Mouse (Mus musculus) stomach, embryonic 16.5 days (tissue): ENCODE data around the gene Pipox. TPM values are rescaled to one million over a fixed set of nuclear protein-coding genes. Genes with fewer than 3 reads are reported as not detected.

ENCODE experiments used
- ATAC-seq: fragments of 200-750 bp; cut with Nextera tagmentation; 2 replicates; pipeline ENCODE4 v1.8.0; 2017; ENCODE audit warnings: moderate number of reproducible peaks, moderate TSS enrichment; ENCODE audit not compliant: insufficient read depth, low FRiP score
- H3K27ac ChIP-seq: fragments of 300-500 bp; sonication (generic); 2 replicates; pipeline ENCODE4 v1.5.1; 2014; ENCODE audit warnings: low read length
- H3K27me3 ChIP-seq: fragments of 300-500 bp; sonication (generic); 2 replicates; pipeline ENCODE4 v1.6.1; 2014; ENCODE audit warnings: low read length, control low read depth, mixed read lengths; ENCODE audit not compliant: control insufficient read depth, insufficient read depth
- H3K36me3 ChIP-seq: fragments of 300-500 bp; sonication (generic); 2 replicates; pipeline ENCODE4 v1.6.1; 2014; ENCODE audit warnings: low read length; ENCODE audit not compliant: control insufficient read depth, insufficient read depth
- H3K4me1 ChIP-seq: fragments of 300-500 bp; sonication (generic); 2 replicates; pipeline ENCODE4 v1.6.1; 2014; ENCODE audit warnings: low read length, control low read depth, mixed read lengths; ENCODE audit not compliant: control insufficient read depth, insufficient read depth
- H3K4me2 ChIP-seq: fragments of 300-500 bp; sonication (generic); 2 replicates; pipeline ENCODE4 v1.6.1; 2014; ENCODE audit warnings: low read depth, low read length, mixed read lengths
- H3K4me3 ChIP-seq: fragments of 300-500 bp; sonication (generic); replicated peaks from 2 replicates; pipeline ENCODE4 v1.5.1; 2014; ENCODE audit warnings: mild to moderate bottlenecking, low read length
- H3K9ac ChIP-seq: fragments of 300-500 bp; sonication (generic); 2 replicates; pipeline ENCODE4 v1.6.1; 2014; ENCODE audit warnings: low read length
- H3K9me3 ChIP-seq: fragments of 300-500 bp; sonication (generic); replicated peaks from 2 replicates; pipeline ENCODE4 v1.6.1; 2016; ENCODE audit warnings: low read length, control low read depth; ENCODE audit not compliant: control insufficient read depth
- WGBS: fragments of 180-500 bp; shearing (Covaris S2); extraction: QIAGEN DNeasy Blood & Tissue Kit; methylation state at CpG from one replicate; pipeline ENCODE4 v1.1.7; 2014; 5-methylcytosine and 5-hydroxymethylcytosine counted together
- polyA plus RNA-seq: library from polyadenylated mRNA; unstranded; fragments of >200 nt; fragmentation: Nextera tagmentation; extraction: Ambion mirVana; gene quantifications from 2 replicates; pipeline ENCODE4 v1.2.1, GENCODE M21; 2015

Gene Pipox
- polyA plus RNA-seq, 1 experiment from 2014 or later: 20.8 TPM

GRCm38 (mm10) chr11:77900696-77901095, 6.8 kb upstream of the Pipox start:
- ATAC-seq: no peak
- H3K4me1 ChIP-seq: peaks cover 14% of the 10 kb centered on the region; the same call in 1 of the 2 replicates
- H3K4me2 ChIP-seq: no peak overlapping the region
- H3K27me3 ChIP-seq: 0 out of 2 replicates have a peak, but pooled peaks cover 5% of the 10 kb centered on the region
- H3K4me3 ChIP-seq: no peak overlapping the region
- no peak overlapping the region for H3K9ac ChIP-seq
- no peaks in the 10 kb centered on the region for H3K36me3 ChIP-seq
- H3K9me3 ChIP-seq: no peaks in the 10 kb centered on the region
- H3K27ac ChIP-seq: peak overlapping the region; percentile 49
- 79% methylated on average over 4 of the region's 4 CpGs for WGBS

GRCm38 (mm10) chr11:77900187-77900586, 6.3 kb upstream of the Pipox start:
- Histone ChIP-seq H3K4me2 (no peak overlapping the region), H3K36me3 (no peaks in the 10 kb centered on the region), H3K27ac (no peak overlapping the region), H3K4me3 (no peak overlapping the region), H3K27me3 (0 out of 2 replicates have a peak, but pooled peaks cover 5% of the 10 kb centered on the region), H3K9ac (no peak overlapping the region), H3K4me1 (peaks cover 17% of the 10 kb centered on the region; the same call in 1 of the 2 replicates), H3K9me3 (no peaks in the 10 kb centered on the region)
- no peak for ATAC-seq
- 87% methylated on average over 3 of the region's 3 CpGs for WGBS

- H3K4me3 ChIP-seq: no peak overlapping the region
Measured at GRCm38 (mm10) chr11:77896820-77897805, 3.2 kb upstream of the Pipox start.

GRCm38 (mm10) chr11:77896480-77896819, 2.6 kb upstream of the Pipox start:
- WGBS: 48% methylated on average over 6 of the region's 6 CpGs
- Histone ChIP-seq H3K27ac (no peak overlapping the region), H3K4me2 (no peak overlapping the region), H3K27me3 (0 out of 2 replicates have a peak, but pooled peaks cover 5% of the 10 kb centered on the region), H3K36me3 (no peaks in the 10 kb centered on the region), H3K9ac (no peak overlapping the region), H3K4me1 (peaks cover 28% of the 10 kb centered on the region), H3K4me3 (no peak overlapping the region), H3K9me3 (no peaks in the 10 kb centered on the region)
- ATAC-seq: no peak

More at GRCm38 (mm10) chr11:77896820-77897805, 3.2 kb upstream of the Pipox start:
- no peaks in the 10 kb centered on the region for H3K36me3 ChIP-seq
- H3K9me3 ChIP-seq: no peaks in the 10 kb centered on the region
- no peak overlapping the region for H3K27ac ChIP-seq
- 0 out of 2 replicates have a peak, but pooled peaks cover 5% of the 10 kb centered on the region for H3K27me3 ChIP-seq
- H3K4me2 ChIP-seq: no peak overlapping the region
- H3K4me1 ChIP-seq: peaks cover 28% of the 10 kb centered on the region
- no peak overlapping the region for H3K9ac ChIP-seq
- no peak for ATAC-seq
- WGBS: 28% methylated on average over 23 of the region's 23 CpGs

- H3K27me3 ChIP-seq: 0 out of 2 replicates have a peak, but pooled peaks cover 5% of the 10 kb centered on the region
Measured at GRCm38 (mm10) chr11:77896011-77896410, 2.1 kb upstream of the Pipox start.

GRCm38 (mm10) chr11:77894967-77895366, 1.1 kb upstream of the Pipox start:
- Histone ChIP-seq H3K4me2 (no peak overlapping the region), H3K4me1 (peaks cover 28% of the 10 kb centered on the region), H3K27me3 (0 out of 2 replicates have a peak, but pooled peaks cover 5% of the 10 kb centered on the region), H3K9me3 (no peaks in the 10 kb centered on the region), H3K27ac (no peak overlapping the region), H3K36me3 (no peaks in the 10 kb centered on the region), H3K4me3 (no peak overlapping the region), H3K9ac (no peak overlapping the region)
- no peak for ATAC-seq
- WGBS: 84% methylated on average over 2 of the region's 2 CpGs

More at GRCm38 (mm10) chr11:77896011-77896410, 2.1 kb upstream of the Pipox start:
- no peak overlapping the region for H3K4me2 ChIP-seq
- no peaks in the 10 kb centered on the region for H3K9me3 ChIP-seq
- H3K4me3 ChIP-seq: no peak overlapping the region
- peaks cover 28% of the 10 kb centered on the region for H3K4me1 ChIP-seq
- H3K36me3 ChIP-seq: no peaks in the 10 kb centered on the region
- H3K27ac ChIP-seq: no peak overlapping the region
- WGBS: 73% methylated on average over 9 of the region's 9 CpGs
- ATAC-seq: no peak
- no peak overlapping the region for H3K9ac ChIP-seq

GRCm38 (mm10) chr11:77893283-77893682, 613 bp downstream of the Pipox start:
- 42% methylated on average over 6 of the region's 6 CpGs for WGBS
- no peaks in the 10 kb centered on the region for H3K9me3 ChIP-seq
- peak overlapping the region; percentile 47; the same call in 1 of the 2 replicates for H3K9ac ChIP-seq
- H3K4me3 ChIP-seq: peak overlapping the region; percentile 21
- H3K4me2 ChIP-seq: peak overlapping the region; percentile 18
- H3K36me3 ChIP-seq: no peaks in the 10 kb centered on the region
- no peak for ATAC-seq
- H3K27ac ChIP-seq: peak overlapping the region; percentile 87
- 0 out of 2 replicates have a peak, but pooled peaks cover 5% of the 10 kb centered on the region for H3K27me3 ChIP-seq
- H3K4me1 ChIP-seq: peaks cover 32% of the 10 kb centered on the region

- no peaks in the 10 kb centered on the region for H3K9me3 ChIP-seq
- peak overlapping the region; percentile 21 for H3K4me3 ChIP-seq
- H3K36me3 ChIP-seq: no peaks in the 10 kb centered on the region
- 25% methylated on average over 5 of the region's 5 CpGs for WGBS
- H3K9ac ChIP-seq: no peak overlapping the region
- H3K4me1 ChIP-seq: peaks cover 32% of the 10 kb centered on the region
- peak overlapping the region; percentile 87 for H3K27ac ChIP-seq
- 0 out of 2 replicates have a peak, but pooled peaks cover 5% of the 10 kb centered on the region for H3K27me3 ChIP-seq
- H3K4me2 ChIP-seq: peak overlapping the region; percentile 18
- no peak for ATAC-seq
Measured at GRCm38 (mm10) chr11:77892883-77893282, 1.0 kb downstream of the Pipox start.

- ATAC-seq: no peak
- no peak overlapping the region for H3K4me2 ChIP-seq
- H3K27ac ChIP-seq: no peak overlapping the region
- 79% methylated on average over 2 of the region's 2 CpGs for WGBS
- peaks cover 28% of the 10 kb centered on the region for H3K4me1 ChIP-seq
- no peak overlapping the region for H3K4me3 ChIP-seq
- H3K9me3 ChIP-seq: no peaks in the 10 kb centered on the region
- H3K9ac ChIP-seq: no peak overlapping the region
- no peaks in the 10 kb centered on the region for H3K27me3 ChIP-seq
- H3K36me3 ChIP-seq: no peaks in the 10 kb centered on the region
Measured at GRCm38 (mm10) chr11:77890648-77891258, 3.1 kb downstream of the Pipox start.
